Mouse (Mus musculus): Measurements from ENCODE around the gene Zc3h18. TPM values are rescaled to one million over a fixed set of nuclear protein-coding genes. Genes with fewer than 3 reads are reported as not detected.

The Zc3h18 gene
- polyA plus RNA-seq (2012; rRNA removed): 29.1 and 30.2 TPM in 2 replicates

DNA sequence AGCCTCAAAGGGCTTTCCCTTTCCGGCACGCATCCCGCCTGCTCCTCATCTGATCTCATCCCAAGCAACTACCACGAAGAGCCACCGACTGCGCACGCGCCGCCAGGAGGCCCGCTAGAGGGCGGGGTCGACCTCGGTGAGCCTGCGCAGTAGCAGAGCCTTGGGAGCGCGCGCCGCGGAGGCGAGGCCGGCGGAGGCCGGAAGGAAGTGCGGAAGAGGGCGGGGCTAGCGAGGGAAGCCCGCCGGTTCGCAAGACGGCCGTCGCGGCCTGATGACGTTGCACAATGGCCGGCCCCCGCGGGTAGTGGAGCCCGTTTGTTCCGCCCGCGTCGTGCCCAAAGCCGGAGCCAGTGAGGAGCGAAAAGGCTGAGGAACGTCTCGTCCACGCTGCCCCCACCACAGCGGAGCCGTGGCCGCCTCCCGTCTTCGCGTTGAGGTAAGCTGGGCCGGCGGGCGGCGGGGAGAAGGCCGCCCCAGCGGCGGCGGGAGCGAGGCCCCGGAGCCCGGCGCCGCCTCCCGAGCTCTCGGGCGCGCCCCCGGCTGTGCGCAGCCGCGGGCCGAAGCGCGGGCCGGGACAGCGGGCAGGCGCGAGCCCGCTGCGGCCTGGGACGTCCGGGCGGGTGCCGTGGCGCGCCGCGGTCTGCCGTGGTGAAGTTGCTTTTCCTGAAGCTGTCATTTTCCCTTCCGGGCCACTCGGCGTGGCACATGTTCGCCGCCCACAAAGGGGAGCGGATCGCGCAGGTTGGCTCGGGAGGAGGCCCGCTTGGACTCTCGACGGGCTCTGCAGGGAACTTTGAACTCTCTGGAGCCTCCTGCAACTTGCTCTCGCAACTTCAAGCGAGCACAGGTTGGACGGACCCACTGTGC, at the start of gene Zc3h18:
TSS of gene Zc3h18 (plus strand) at position 245 of the 867 bp plus-strand sequence.
- peak within 1 kb of the TSS; percentile 93 for H3K27ac ChIP-seq (ENCODE audit: insufficient read depth, low read length)
- peak within 1 kb of the TSS; percentile 93 for H3K4me3 ChIP-seq (ENCODE audit: extremely low read depth, insufficient read depth, insufficient read length)
- H3K36me3 ChIP-seq (ENCODE audit: control insufficient read depth, insufficient read depth, low read length): peaks cover 3% of the 10 kb centered on the region
- TF ChIP-seq CTCF (IDR thresholded peaks at IDR 0.05; ENCODE audit: extremely low read depth, insufficient read depth, insufficient read length, insufficient replicate concordance): 0 out of 2 replicates have a peak, but pooled peaks have one; percentile 8
- TF ChIP-seq POLR2A (IDR thresholded peaks at IDR 0.05; ENCODE audit: low read depth, low read length): peak; percentile 28; the same call in 1 of the 2 replicates
- peak; percentile 95 to 99 for DNase-seq (ENCODE audit: low read depth in 1 of 2, low spot score in 2 of 2)
- H3K4me1 ChIP-seq (ENCODE audit: control insufficient read depth, insufficient read depth, insufficient read length): no peaks in the 10 kb centered on the region; the same call in 1 of the 2 replicates
- no peaks in the 10 kb centered on the region for H3K27me3 ChIP-seq (ENCODE audit: control insufficient read depth, insufficient read depth, low read length)
- under 1% methylated on average over 98 of the region's 107 CpGs for WGBS

DNA sequence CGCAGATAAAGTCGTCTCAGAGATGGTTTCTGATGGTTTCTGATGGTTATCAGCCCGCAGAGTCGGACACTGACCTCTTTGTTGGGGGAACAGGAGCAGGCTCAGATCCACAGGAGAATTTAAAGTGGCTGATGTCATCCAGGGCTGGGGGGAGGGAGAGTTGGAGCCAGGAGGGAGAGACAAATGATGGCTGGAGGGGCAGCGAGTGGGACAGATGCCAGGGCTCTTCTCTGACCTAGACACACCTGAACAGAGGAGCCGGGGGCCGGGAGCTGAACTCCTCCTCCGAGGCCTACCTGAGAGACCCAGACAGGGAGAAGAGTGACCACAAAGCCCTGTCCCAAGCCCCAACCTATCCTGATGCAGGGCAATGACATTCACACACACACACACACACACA, 47.3 kb upstream of the Zc3h18 start:
- no peak overlapping the region for H3K4me3 ChIP-seq (ENCODE audit: extremely low read depth, insufficient read depth, insufficient read length)

DNA sequence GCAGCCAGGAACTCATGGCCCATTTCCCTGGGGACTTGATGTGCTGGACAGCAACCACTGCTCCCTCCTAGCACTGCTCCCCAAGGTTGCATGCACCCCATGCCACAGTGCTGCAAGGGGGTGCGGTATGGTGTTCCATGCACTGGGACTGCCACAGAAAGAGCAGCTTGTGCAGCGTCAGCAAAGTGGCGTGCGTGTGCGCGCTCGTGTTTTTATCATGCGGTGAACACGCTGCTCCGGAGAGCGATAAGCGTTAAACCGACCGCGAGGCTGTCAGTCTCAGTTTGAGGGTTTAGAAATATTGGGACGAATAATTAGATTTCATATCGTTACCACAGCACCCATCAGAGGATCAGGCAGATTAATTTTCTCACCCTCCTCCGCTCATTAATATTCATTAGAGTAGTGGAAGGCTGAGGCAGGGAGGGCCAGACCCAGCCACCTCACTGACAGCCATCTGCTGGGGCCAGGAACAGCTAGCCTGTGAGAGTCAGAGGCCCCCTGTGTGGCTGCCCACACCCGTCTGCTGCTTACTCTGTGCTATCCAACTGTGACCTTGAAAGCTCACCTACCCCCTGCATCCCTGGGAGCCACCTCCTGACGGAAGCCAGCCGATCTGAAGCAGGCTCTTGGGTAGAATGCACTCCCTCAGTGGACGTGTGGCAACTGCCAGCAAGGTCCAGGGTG, 46.7 kb upstream of the Zc3h18 start:
- Histone ChIP-seq H3K36me3 (ENCODE audit: control insufficient read depth, insufficient read depth, low read length) (peaks cover 5% of the 10 kb centered on the region), H3K4me1 (ENCODE audit: control insufficient read depth, insufficient read depth, insufficient read length) (no peaks in the 10 kb centered on the region; the same call in 1 of the 2 replicates), H3K27ac (ENCODE audit: insufficient read depth, low read length) (peak overlapping the region; percentile 21; the same call in 1 of the 2 replicates), H3K4me3 (ENCODE audit: extremely low read depth, insufficient read depth, insufficient read length) (no peak overlapping the region), H3K27me3 (ENCODE audit: control insufficient read depth, insufficient read depth, low read length) (no peaks in the 10 kb centered on the region)
- TF ChIP-seq CTCF (IDR thresholded peaks at IDR 0.05; ENCODE audit: extremely low read depth, insufficient read depth, insufficient read length, insufficient replicate concordance) (no peak), POLR2A (IDR thresholded peaks at IDR 0.05; ENCODE audit: low read depth, low read length) (no peak)
- no peak for DNase-seq (ENCODE audit: low read depth in 1 of 2, low spot score in 2 of 2)
- 83% methylated on average over 22 of the region's 22 CpGs for WGBS

More for the DNA sequence above, 47.3 kb upstream of the Zc3h18 start:
- WGBS: 85% methylated on average over 8 of the region's 8 CpGs
- H3K27me3 ChIP-seq (ENCODE audit: control insufficient read depth, insufficient read depth, low read length): no peaks in the 10 kb centered on the region
- H3K27ac ChIP-seq (ENCODE audit: insufficient read depth, low read length): no peak overlapping the region; the same call in 1 of the 2 replicates
- no peak for TF ChIP-seq POLR2A (IDR thresholded peaks at IDR 0.05; ENCODE audit: low read depth, low read length)
- TF ChIP-seq CTCF (IDR thresholded peaks at IDR 0.05; ENCODE audit: extremely low read depth, insufficient read depth, insufficient read length, insufficient replicate concordance): no peak
- H3K4me1 ChIP-seq (ENCODE audit: control insufficient read depth, insufficient read depth, insufficient read length): no peaks in the 10 kb centered on the region; the same call in 1 of the 2 replicates
- DNase-seq (ENCODE audit: low read depth in 1 of 2, low spot score in 2 of 2): no peak
- H3K36me3 ChIP-seq (ENCODE audit: control insufficient read depth, insufficient read depth, low read length): peaks cover 3% of the 10 kb centered on the region

DNA sequence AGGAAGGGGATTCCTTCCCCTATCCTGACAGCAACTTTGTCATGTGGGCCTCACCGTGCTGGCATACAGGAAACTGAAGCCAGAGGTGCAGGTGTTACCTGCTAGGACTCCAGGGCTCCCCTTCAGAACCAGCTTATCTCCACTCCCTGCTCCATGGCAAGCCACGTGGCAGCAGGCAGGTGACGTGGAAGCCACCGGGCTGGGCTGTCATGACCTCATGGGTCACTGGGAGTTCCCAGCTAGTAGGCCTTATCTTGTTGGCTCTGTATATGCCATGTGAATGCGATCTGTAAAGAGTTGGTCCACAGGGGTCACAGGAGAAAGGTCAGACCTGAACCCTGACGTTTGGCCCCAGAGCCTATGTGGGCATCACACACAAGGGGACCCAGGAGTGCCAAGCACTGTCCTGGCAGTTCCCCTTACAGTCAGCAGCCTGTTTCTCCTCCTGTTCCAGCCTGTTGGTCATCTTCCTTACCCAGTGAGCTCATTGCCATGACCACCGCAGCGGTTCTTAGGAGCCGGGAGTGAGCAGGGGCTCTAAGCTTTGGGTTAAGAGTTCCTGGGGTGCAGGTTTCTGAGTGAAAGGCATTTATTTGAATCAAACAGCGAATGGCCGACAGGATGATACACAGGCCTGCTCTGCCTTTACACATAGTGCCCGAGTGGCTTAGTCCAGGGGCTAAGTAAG, 45.8 kb upstream of the Zc3h18 start:
- DNase-seq (ENCODE audit: low read depth in 1 of 2, low spot score in 2 of 2): no peak
- no peaks in the 10 kb centered on the region for H3K27me3 ChIP-seq (ENCODE audit: control insufficient read depth, insufficient read depth, low read length)
- no peaks in the 10 kb centered on the region; the same call in 1 of the 2 replicates for H3K4me1 ChIP-seq (ENCODE audit: control insufficient read depth, insufficient read depth, insufficient read length)
- peak overlapping the region; percentile 21; the same call in 1 of the 2 replicates for H3K27ac ChIP-seq (ENCODE audit: insufficient read depth, low read length)
- WGBS: 64% methylated on average over 12 of the region's 12 CpGs
- H3K4me3 ChIP-seq (ENCODE audit: extremely low read depth, insufficient read depth, insufficient read length): no peak overlapping the region
- H3K36me3 ChIP-seq (ENCODE audit: control insufficient read depth, insufficient read depth, low read length): peaks cover 13% of the 10 kb centered on the region
- TF ChIP-seq POLR2A (IDR thresholded peaks at IDR 0.05; ENCODE audit: low read depth, low read length) (no peak), CTCF (IDR thresholded peaks at IDR 0.05; ENCODE audit: extremely low read depth, insufficient read depth, insufficient read length, insufficient replicate concordance) (no peak)

DNA sequence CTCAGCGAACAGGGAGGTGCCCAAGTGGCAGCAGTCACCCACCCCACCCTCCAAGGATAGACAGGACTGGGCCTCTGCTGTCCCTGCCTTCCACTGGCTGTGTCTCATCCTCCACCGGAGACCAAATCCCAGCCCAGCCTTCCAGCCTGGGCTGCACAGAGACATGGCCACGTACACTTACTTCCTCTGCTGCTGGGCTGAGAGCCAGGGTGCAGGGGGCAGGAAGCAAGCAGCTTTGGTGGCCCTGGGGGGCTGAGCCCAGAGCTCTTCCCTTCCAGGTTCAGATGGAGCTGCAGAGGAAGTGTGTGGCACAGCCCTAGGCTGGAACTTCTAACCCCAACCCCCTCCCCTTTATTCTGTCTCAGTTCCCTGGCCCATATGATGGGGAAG, 45.3 kb upstream of the Zc3h18 start:
- 29% methylated on average over 3 of the region's 3 CpGs for WGBS
- Histone ChIP-seq H3K27me3 (ENCODE audit: control insufficient read depth, insufficient read depth, low read length) (no peaks in the 10 kb centered on the region), H3K4me1 (ENCODE audit: control insufficient read depth, insufficient read depth, insufficient read length) (no peaks in the 10 kb centered on the region; the same call in 1 of the 2 replicates), H3K4me3 (ENCODE audit: extremely low read depth, insufficient read depth, insufficient read length) (no peak overlapping the region), H3K27ac (ENCODE audit: insufficient read depth, low read length) (no peak overlapping the region), H3K36me3 (ENCODE audit: control insufficient read depth, insufficient read depth, low read length) (peaks cover 18% of the 10 kb centered on the region)
- DNase-seq (ENCODE audit: low read depth in 1 of 2, low spot score in 2 of 2): no peak
- no peak for TF ChIP-seq POLR2A (IDR thresholded peaks at IDR 0.05; ENCODE audit: low read depth, low read length)
- no peak for TF ChIP-seq CTCF (IDR thresholded peaks at IDR 0.05; ENCODE audit: extremely low read depth, insufficient read depth, insufficient read length, insufficient replicate concordance)

DNA sequence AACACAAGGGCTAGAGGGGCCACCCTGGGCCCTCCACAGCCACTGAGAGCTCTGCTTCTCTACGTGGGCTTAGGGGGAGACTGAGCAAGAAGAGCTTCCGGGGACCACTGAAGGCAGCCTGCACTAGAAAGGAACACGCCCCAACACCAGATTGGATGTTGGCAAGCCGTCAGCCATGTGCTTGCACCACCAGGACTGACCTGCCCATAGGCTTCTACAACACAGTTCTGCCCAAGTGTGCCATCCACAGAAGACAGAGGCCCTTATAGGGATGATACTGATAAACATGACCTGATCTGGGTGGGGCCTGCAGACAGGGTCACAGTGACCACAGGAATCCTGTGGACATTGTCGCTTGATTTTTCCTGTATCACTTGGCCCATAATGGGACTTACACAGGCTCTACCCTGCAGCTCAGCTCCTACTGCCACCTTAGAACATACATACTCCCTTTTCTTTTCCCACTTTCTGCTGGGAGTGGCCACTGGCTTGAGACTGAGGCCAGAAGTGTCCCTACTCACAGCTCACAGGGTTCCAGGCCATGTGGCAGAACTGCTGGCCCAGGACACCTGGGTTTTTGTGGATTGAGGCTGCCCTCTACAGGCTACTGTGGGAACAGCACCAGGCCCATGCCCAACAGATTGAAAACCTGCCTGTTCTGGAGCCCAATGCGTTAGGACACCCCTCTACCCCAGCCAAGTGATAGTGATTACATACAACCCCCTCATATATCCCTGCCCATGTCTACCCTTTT, 43.5 kb upstream of the Zc3h18 start:
- H3K4me3 ChIP-seq (ENCODE audit: extremely low read depth, insufficient read depth, insufficient read length): no peak overlapping the region
- no peak overlapping the region for H3K27ac ChIP-seq (ENCODE audit: insufficient read depth, low read length)
- H3K27me3 ChIP-seq (ENCODE audit: control insufficient read depth, insufficient read depth, low read length): no peaks in the 10 kb centered on the region
- WGBS: 77% methylated on average over 6 of the region's 6 CpGs
- TF ChIP-seq CTCF (IDR thresholded peaks at IDR 0.05; ENCODE audit: extremely low read depth, insufficient read depth, insufficient read length, insufficient replicate concordance) (peak; percentile 97; the same call in 1 of the 2 replicates), POLR2A (IDR thresholded peaks at IDR 0.05; ENCODE audit: low read depth, low read length) (no peak)
- peaks cover 25% of the 10 kb centered on the region for H3K36me3 ChIP-seq (ENCODE audit: control insufficient read depth, insufficient read depth, low read length)
- peak; percentile 45 to 79 for DNase-seq (ENCODE audit: low read depth in 1 of 2, low spot score in 2 of 2)
- H3K4me1 ChIP-seq (ENCODE audit: control insufficient read depth, insufficient read depth, insufficient read length): no peaks in the 10 kb centered on the region; the same call in 1 of the 2 replicates
